Mouse (Mus musculus) thymus, adult 2 months (tissue): Measurements from ENCODE around the gene Eml2.

Experiments used
- CTCF ChIP-seq: fragments of 200-500 bp; IDR thresholded peaks from 2 replicates; pipeline ENCODE4 v1.5.1; 2012; ENCODE audit warnings: mild to moderate bottlenecking, control low read depth, low read length, moderate library complexity, borderline replicate concordance; ENCODE audit not compliant: control insufficient read depth, poor library complexity, insufficient read depth; ENCODE audit errors: extremely low read depth
- POLR2A ChIP-seq: fragments of 200-500 bp; IDR thresholded peaks from 2 replicates; pipeline ENCODE4 v1.6.1; 2012; ENCODE audit warnings: mild to moderate bottlenecking, low read length, control low read depth, moderate library complexity; ENCODE audit not compliant: control insufficient read depth, poor library complexity, insufficient read depth; ENCODE audit errors: extremely low read depth

DNA sequence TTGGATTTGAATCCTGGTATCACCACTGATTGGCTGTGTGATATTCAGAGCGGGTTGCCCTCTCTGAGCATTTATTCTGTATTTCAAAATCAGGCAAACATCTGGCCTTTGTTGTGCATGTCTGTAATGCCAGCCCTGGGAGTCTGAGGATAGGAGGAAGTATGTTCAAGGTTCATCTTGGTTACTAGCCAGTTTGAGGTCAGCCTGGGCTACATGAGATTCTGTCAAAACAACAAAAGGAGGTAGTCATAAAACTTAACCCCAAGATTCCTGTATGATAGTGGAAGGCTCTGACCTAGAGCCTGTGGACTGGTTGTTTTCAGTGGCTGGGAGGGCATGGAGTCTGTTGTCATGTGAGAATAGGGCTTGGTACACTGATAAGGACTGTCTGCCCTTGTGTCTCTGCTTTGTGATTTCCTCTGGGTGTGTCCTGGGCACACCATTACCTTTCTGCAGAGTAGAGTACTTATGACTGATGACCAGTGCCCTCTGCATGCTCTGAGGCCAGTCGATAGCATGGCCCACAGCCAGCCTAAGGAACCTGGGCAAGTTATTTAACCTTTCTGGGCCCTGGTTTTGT lies 59.0 kb downstream of the Eml2 start:
- no peak for TF ChIP-seq CTCF
- no peak for TF ChIP-seq POLR2A
